Mouse (Mus musculus) activated CD4-positive, CD25-positive, alpha-beta regulatory T cell, adult 4 months (primary cell): Measurements from ENCODE around the gene Col6a2. TPM values are rescaled to one million over a fixed set of nuclear protein-coding genes. Genes with fewer than 3 reads are reported as not detected.

Source experiments
- ATAC-seq: one replicate; pipeline ENCODE4 v1.8.0; 2017
- polyA plus RNA-seq, 2 experiments: library from polyadenylated mRNA; unstranded; fragments of 100-300 nt; shearing (Covaris generic); gene quantifications; one replicate each; pipeline ENCODE4 v1.2.1; 2017

Gene Col6a2
- polyA plus RNA-seq = under 1 TPM in 1 of 2 experiments, not detected in 1; 0.13 TPM

DNA sequence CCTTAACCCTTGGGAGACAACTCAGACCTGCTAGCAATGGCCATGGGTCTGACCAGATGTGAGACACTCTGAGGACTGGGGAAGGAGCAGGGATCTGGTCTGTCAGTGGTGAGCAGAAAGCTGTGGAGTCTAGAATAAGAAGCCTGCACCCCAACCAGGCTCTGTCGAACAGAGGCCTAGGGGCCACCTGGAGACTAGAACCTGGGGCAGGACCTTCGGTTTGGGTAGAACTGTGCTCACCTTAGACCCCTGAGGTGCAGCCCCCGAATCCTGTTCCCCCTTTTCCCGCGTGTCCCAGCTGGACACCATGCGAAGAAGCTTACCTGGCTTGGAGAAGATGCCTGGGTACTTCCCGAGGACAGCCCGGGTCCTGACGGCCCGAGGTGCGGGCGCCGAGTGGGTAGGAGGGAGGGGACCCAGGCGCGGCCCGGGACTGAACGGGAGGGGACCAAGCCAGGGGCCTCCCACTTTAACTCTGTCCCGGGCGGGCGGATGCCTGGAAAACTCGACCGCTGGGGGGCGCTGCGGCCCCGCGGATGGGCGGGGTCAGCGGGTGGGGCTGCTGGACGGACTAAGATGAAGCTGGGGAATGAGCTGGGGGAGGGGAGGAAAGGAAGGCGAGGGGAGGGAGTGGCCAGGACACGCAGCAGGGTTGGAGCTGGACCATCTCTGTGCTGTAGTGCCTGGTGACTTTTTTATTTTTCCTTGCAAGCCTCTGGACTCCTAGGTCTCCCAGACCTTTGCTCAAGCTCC, at the start of gene Col6a2:
Gene Col6a2, minus strand, starts transcription at position 703 of the 753 bp plus-strand sequence.
- no peak for ATAC-seq

DNA sequence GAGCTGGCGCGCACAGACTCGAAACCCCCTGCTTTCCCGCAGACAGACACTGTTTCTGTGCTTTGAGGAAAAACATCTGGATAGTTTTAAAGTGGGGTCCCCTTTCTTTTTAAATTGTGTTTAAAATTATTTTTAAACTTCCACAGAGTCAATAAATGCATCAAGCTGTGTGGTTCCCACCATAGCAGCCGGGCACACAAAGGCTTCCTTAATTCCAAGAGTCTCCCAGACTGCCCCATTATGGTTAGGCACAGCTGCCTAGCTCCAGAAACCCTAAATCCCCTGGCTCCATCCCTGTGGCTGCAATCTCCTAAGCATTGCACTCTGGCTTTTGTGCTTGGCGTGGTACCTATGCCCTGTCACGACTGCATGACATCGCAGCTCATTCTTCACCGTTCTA, 48.5 kb upstream of the Col6a2 start:
- no peak for ATAC-seq

DNA sequence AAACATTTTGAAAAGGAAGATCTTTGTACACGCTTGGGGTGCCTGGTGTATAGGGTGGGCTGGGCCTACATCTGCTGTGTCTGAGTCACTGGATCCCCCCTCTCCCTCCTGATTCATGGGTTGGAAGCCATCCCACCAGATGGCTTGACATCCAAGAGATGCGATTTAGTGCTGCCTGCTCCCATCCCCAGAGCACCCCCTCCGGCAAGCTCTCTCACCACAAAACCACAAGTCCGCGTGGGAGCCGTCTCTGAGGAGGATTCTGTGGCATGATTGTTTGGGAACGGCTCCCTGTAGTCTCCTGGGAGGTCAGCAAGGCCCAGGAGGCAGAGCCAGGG, 45.5 kb upstream of the Col6a2 start:
- ATAC-seq = no peak

DNA sequence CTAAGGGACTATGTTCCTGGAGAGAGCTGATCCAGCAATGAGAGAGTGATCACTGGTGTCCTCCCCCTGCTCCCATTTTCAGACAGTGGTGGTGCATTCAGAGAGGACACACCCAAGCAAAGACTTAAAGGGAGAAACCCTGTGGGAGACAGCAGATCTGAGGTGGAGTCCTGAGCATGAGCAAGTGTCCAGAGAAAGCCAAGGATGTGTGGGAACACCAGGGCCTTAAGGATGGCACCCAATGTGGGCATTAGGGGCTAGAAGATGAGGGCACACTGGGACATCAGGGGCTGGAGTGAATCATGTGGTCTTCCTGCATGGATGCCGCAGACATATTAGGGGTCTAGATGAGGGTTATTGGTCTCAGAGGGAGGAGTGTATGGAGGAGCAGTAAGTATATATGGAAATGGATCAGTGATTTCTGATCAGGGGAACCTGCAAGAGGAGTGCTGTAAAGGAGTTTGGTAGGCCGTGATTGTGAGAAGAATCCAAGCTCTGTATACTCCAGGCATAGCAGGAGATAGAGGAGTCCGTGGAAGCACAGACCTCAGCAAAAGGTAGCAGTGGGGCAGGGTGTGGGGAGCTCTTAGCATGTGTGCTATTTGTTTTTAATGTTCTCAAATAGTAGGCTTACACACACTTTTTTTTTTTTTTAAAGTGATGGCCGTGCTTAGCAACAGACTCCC, 45.0 kb upstream of the Col6a2 start:
- no peak for ATAC-seq

DNA sequence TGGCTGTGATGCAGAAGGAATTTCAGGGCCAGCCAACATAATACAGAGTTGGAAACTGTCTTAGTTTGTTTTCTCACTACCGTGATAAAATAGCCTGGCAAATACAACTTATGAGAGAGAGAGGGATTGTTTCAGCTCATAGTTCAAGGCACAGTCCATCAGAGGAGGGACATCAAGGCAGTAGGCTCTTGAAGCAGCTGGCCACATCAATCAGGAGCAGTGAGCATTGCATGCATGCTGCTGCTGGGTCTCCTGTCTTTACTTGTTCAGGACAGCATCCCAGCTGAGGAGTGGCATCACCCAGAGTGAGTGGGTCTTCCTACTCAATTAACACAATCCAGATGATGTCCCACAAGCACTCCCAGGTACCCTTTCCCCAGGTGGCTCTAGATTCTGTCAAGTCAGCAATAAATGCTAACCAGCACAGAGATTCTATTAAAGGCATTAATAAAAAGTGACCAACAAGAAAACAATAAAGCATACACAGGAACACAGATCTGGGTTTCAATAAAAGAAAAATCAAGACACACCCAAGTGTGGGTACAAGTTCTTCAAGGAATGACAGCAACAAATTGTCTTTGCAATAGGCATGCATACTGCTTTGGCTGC, 43.9 kb upstream of the Col6a2 start:
- no peak for ATAC-seq

DNA sequence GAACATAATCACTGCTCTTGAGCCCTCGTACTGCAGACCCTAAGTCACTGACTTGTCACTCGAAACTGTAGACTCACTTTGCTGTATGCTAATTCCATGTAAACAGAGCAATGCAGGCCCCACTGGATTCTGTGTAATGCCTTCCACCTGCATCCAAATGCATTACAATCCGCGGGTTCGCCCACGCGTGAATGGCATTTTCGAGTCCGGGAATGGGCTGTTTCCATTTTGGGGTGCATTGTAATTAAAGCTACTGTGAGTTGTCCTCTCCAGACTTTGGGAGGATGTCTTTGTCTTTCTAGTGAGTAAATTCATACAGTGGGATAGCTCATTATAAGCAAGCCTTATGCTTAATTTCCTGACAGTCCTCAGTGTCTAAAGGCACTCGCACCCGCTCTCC, 42.1 kb upstream of the Col6a2 start:
- ATAC-seq = no peak

DNA sequence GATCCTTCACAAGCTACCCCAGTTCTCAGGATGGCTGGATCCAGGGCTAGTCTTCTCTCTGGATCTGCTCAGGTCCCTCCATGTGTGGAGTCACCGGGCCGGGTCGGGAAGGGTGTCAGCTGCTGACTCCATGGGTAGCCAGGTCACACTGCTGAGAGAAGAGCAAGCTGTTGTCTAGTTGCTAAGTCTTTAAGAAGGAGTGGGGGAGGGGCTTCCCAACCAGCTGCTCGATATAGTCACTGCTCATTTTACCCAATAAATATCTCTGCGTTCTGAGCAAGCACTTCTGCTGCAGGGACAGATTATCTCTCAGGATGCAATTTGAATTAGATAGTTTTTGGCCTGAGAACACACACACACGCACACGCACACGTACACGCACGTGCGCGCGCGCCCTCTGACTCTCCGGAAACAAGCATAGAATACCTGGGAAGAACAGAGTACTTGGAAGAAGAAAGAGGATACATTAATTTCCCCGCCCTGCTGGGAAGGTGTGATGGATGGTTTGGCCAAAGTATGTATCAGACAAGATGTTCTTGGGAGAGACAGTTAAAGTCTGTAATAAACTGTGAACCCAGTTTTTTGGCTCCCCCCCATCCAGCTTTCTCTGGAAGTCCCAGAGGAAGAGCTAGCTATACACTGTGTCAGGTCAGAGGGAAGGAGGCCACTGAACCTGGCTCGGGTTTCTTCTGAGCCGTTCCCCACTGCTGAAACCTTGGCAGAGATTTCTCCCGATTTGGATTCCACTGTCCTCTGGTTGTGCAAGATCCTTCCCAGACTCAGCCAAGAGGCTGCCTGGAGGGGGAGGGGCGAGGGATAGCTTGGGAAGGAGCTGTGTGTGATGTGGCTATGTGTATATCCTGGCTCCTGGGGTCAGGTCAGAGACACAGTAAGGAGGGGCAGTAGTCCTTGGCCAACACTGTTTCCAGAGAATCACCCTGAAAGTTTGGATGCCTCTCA, 41.0 kb upstream of the Col6a2 start:
- ATAC-seq = no peak

DNA sequence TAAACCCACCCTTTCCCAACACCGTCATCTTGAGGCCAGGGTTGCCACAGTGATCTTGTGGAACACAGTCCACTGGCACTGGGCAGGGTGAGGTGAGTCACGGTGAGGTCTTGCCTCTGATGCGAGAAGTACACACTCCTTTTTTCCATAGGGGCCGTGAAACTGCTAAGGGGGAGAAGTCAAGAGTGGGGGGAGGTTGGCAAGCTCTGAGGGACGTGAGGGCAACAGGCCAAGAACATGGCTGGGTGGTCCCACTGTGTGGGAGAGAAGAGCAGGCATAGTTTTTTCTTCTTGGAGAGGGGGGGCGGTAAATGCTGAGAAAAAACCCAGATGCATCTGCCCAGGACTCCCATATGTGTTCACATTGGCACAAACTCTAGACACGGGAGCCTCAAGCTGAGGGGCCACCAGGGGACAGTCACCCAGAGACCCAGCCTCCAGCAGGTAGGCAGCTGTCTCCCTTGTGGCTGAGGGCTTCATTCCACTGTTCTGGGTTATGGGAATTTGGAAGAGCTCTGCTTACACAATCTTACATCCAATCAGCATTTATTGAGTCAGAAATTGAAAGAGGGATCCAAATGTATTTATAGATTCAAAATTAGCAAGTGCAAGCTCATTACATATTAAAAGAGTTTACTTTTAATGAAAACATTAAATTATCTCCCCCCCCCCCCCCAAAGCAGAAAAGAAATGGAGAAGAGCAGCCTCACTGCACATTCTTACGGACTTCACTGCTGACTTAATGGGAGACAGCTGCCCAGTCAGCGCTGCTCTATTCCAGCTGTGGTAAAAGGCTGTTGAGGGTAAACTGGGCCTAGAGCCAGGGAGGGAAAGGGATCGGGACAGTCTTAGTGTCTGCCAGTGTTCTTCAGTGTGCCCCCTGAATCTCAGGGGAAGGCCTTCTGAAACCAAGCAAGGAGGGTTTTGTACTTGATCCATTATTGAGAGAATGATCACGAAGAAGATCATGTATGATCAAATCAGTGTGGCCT, 30.2 kb upstream of the Col6a2 start:
- ATAC-seq = no peak

DNA sequence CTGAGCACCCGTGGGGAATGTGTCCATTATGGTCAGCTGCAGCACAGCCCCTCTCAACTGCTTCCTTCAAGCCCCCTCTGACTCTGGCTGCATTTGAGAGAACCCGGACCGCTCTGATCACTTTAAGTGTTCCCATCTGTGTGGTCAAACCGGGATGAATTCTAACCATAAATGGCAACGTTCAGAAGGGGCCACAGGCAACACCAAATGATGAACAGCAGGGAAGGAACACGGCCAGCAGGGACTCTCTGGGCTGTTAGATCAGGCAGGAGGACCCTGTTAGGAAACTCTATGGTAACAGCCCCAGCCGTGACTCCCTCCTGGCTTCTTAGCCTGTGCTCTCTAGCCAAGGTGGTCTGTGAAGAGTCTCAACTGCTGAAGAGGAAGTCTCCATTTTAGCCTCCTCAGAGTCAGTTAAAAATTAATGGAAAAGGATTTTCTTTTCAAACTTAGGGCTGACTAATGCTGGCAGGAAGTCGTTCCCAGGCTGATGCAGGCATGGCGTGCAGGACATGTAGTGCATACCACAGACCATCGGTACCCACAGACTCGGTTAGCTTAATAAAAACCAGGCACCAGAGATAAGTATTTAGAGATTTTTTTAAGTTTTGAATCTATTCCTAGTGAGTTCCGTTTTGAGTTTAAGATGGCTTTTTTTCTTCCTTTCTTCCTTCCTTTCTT, 27.4 kb upstream of the Col6a2 start:
- no peak for ATAC-seq

DNA sequence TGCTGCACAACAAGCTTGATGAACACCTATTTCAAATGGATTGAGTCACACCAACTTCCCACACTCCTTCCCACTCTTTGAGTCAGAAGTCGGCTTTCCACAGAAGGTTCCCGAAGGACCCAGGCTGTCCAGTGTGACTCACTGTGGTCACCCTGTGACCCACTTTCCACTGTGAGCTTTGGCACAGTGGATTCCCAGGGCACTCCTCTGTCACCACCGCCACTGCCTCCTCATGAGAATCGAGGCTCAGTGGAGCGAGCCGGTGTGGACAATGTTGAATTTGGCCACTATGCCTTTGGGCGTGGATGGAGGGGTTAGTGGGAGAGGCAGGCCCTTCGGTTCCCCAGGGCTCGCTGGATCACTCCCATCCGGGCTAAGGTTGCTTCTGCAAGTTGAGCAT, 25.3 kb upstream of the Col6a2 start:
- ATAC-seq = no peak

DNA sequence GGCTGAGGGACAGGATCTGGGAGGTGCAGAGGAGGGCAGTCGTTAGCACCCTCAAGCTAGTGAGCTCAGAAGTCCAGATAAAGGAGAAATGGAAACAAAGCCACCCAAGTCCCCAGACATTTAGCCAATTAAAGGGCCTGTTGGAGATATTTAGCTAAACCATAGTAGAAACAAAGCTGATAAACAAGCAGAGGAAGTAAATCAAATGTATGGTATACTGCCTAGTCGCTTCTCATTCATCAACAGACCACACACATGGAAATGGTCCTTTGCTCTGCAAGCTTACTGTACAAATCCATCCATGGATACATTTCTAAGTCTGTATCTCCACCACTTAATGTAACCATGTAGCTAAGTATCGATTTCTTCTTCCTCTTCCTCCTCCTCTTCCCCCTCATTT, 24.0 kb upstream of the Col6a2 start:
- ATAC-seq = no peak

DNA sequence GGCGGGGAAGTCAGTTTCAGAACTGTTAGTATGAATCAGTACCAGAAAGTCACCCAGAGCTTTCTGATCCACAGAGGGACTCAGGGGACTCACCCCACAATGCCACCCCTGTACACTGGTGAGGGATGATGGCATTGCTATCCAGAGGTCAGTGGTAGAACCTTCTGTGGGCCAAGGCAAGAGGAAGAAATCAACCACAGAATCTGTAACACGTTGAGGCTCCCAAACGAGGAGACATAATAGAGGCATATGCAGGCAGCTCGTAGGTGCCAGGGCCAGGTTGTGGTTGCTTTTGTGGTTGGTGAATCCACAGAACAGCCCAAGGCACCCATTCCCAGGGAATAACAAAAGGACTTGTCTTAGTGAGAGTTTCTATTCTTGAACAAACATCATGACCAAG, 22.3 kb upstream of the Col6a2 start:
- no peak for ATAC-seq

DNA sequence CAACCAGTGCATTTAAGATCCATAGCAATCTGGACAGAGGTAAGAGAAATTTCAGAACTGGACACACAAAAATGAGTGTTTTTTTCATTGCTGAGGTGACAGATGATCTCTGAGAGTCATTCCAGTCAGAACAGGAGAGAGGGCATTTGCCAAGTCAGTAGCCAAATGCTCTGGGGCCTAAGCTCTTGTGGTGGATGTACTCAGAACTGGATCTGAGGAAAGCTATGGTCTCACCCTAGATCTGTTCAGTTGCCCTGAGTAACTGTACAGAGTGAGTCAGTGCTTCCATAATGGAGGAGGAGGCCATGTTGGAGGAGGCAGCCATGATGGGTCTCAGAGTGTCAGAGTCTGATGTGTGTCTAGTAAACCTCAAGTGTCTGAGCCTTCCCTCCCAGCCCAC, 21.6 kb upstream of the Col6a2 start:
- no peak for ATAC-seq

DNA sequence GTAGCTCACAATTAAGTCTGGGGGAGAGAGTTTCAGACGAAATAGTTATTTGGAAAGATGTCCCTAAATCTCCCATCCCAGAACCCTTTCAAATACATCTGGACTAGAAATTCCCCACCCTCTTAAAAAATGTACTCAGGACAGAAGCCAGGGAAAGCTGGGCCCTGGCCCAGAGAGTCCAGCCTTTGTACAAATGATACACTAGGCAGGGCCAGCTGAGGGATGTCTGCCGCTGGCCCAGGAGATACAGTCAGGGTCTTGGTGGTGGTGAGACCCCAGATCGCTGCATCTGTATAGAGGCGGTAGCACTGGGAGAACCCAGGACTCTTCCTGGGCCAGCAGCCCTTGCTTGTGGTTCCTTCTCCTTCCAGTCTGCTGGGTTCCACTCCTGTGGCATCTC, 20.6 kb upstream of the Col6a2 start:
- no peak for ATAC-seq

DNA sequence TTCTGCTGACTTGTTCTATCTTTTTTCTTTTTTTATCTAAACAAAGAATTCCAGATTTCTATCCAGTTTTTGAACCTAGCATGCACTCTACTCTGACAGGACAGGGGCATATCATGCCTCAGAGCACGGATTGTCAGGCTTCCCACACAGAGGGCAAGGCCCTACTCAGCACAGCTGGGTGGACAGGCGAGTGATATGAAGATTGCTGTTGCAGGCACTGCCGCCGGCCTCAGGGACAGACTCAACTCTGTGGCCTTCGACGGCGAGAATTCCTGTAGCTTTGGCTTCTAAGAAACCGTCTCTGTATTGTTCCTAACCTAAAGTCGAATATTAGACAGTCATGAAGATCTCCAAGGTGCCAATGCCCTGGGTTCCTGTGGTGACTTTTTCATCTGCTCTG, 20.0 kb upstream of the Col6a2 start:
- no peak for ATAC-seq

DNA sequence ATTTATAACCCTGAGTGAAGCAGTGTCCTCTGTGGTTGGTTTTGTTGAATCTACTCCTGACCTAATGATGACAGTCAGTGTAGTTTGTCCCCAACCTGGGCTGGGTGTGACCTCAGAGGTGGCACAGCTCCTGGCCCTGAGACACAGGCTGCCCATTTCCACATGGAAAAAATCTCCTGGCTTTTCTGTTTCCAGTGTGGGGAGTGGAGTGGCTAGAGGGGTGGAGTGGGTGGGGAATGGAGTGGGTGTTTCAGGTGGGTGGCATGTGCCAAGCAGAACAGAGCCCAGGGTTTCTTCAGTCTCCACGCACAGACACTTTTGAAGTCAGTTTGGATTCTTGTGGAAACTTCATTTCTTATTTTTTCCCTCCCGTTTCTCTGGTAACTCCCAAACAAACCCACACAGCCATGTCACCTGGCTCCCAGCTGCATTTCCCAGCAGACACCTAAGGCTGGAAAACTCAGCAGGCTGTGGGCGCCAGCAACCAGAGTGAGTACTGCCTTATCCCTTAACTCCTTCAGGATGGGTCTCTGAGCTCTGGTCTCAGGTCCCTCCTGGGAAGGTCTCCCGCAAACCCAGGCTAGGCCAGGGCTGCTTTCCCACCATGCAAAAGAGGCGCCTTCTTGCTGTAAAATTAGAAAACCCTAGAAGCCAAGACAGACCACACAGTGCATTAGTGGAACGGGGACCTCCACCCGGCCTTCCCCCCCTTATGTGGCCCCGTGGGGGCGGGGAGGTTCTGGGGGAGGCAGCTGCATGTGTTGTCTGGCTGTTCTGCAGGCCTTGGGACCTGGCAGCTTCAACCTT, 19.4 kb upstream of the Col6a2 start:
- no peak for ATAC-seq

DNA sequence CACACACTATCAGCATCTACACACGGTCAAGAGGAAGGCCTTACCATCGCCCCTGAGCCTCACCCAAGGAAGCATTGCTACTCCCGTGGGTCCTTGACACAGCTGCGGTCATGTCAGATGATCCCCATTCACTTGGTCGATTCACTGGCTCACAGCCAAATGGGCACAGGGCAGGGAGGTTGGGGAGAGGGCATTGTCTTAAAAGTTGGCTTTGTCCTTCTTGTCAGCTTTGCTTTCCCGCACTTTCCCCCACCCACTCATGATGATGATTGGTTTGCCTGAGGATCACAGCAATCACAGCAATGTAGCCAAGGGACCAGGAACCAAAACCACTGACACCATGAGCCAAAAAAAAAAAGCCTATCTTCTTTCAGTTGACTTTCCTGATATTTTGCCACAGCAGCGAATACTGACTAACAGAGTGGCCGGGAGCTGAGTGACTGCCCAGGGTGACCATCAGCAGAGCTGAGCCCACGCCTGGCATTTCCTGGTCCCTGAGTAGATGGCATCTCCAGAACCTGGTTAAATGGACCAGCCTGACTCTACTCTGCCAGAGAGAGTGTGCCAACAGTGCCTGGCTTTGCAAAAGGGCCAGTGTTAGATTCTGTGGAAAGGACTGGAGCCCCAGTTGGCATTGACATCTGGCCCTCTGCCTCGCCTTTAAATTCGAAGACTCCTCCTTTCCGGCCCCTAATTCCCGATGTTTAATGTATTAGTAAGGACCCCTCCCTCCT, 18.6 kb upstream of the Col6a2 start:
- no peak for ATAC-seq

DNA sequence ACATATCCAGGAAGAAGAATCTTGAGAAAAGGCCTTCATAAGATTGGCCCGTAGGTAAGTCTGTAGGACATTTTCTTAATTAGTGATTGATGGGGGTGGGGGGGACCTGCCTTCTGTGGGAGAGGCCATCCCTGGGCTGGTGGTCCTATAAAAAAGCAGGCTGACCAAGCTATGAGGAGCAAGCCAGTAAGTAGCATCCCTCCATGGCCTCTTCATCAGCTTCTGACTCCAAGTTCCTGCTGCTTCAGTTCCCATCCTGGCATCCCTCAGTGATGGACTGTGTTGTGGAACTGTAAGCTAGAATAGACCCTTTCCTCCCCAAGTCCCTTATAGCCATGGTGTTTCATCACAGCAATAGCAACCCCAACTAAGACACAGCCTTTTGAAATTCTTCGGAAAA, 16.5 kb upstream of the Col6a2 start:
- no peak for ATAC-seq

DNA sequence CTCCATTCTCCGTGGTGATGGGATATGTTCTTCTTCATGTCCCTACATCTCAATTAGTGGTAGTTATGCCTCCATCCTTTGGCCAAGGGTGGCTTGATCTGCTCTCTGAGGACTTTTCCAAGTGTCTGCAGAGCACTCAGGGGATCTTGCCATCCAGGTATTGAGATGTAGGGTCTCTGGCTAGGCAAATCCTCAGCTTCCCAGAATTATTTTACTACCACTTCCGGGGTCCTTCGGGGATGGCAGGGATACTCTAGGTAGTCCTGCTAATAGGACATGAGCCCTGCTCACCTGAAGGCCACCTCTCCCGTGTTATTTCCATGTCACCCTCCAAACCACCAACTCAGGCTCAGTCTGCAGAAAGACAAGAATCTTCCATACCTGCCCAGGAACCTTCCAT, 13.2 kb upstream of the Col6a2 start:
- no peak for ATAC-seq
